Mouse (Mus musculus) natural killer cell, adult 2 months (primary cell): Measurements from ENCODE around the gene Pard3b.
A peak's percentile ranks its signal among the peaks of the same experiment; 100 is the strongest.

ENCODE experiments used
- DNase-seq, 2 experiments: peaks; one replicate each; pipeline ENCODE4 v3.0.0; 2022; ENCODE audit warnings: low spot score in 2 of 2

Pard3b gene

DNA sequence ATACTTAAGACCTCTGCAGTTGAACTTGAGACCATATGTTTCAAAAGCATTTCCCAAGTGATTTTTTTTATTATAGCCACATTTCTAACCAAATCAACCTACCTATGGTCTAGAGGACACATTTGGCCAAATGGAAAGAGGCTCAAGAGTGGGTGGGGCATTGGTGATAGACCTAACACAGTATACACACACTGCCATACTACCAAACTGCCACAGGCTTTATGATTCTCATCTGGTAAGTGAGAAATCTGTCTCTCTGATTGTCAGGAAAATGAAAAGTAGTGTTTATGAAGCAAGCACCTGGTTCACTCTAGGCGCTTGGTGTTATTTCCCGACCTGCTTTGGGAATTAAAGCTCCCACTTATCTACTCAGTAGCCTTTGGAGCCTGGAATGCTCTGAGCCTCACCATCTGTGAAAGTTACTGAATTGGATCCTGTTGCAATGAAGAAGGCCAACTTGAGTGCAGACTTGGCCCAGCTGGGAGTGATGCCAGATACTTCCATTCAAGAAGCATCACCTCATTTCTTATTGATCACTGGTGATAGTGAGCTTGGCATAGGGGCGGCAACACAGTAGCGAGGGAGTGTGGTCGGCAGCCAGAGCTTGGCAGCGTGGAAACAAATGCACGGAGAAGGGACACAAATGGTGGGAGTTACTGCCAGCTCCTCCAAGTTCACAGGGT is 810.7 kb downstream of the Pard3b start:
- DNase-seq = no peak

DNA sequence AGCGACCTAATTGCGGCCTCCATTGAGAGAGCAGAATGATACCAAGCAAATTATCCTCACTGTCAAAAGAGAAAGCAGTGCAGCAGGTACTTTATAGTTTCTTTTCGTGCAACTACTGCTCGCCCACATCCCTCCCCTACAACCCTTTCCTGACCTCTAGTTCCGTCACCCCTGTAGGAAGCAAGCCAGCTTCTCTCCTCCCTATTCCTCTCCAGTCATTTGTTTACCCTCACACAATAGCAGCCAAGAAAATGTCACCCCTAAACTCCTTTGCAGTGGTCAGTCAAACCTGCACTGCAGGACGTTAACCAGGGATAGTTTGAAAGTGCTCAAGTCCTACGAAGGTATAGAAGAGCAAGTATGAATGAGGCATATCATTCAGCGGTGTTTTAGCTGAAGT is 826.9 kb downstream of the Pard3b start:
- no peak for DNase-seq

DNA sequence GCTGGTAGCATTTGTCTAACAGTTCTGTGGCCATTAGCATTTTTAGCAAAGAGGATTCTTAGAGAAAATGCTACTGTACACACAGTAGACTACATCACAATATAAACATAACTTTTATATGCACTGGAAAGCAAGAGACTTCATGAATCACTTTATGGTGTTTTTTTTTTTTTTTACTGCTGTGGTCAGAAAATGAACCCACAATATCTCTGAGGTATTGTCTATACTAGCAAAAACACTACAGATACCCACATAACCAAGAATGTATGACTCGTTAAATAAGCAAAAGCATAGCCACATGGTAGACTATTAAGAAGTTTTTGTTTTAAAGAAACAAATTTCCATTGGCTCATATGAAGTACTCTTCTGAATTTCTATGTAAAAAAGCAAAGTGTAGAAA is 827.9 kb downstream of the Pard3b start:
- DNase-seq = no peak

DNA sequence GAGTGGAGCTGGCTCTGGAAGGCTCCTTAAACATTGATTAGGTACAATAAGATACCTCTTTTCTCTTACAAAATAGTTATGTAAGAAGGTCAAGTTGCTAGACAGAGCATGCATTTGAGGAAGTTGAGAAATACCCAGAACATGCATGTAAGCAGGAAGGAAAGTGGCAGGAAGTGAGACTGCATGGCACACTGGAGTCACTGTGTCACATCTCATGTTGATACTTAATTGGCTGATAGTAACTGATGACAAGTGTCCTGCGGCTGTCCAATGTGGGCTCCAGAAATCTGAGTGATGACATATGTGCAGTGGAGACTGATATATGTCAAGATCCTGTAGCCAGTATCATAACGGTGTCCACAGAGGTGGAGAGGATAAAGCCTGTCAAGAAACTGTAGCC is 844.4 kb downstream of the Pard3b start:
- DNase-seq = peak in 1 of 2 experiments; percentile 49

DNA sequence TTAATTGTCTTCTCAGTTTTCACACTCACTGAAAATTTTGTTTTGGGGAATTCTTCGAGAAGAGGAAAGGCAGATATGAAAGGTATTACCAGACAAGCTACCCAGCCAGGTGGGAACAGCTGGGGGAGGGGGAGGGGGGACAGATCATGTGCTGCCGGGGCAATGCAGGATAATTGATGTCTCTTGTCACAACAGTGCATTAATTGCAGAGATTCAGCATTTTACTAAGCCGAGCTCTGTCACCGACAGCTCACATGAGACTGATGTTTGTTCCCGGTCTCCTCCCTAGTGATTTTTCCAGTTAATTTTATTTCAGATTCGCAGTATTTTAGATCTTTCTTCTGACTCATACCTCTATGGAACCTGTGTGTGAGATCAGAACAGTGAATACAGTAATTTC is 850.2 kb downstream of the Pard3b start:
- DNase-seq = no peak

DNA sequence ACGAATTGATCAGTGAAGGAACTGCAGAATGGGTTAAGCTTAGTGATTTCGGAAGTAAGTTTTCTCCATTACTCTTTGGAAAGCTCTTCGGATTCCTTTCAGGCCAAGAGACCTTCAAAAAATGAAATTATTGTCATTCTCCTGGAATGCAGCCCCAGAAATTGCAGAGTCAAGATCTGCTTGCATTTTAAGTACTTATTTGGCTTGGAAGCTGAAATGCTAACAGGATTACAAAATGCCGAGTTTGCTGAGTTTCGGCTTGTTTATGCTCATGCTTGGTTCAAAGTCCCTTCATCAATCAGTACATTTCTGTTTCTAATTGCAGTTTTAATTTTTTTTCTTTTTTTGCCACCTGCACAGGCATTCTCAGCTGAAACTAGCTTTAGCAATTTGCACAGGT is 860.5 kb downstream of the Pard3b start:
- no peak for DNase-seq

DNA sequence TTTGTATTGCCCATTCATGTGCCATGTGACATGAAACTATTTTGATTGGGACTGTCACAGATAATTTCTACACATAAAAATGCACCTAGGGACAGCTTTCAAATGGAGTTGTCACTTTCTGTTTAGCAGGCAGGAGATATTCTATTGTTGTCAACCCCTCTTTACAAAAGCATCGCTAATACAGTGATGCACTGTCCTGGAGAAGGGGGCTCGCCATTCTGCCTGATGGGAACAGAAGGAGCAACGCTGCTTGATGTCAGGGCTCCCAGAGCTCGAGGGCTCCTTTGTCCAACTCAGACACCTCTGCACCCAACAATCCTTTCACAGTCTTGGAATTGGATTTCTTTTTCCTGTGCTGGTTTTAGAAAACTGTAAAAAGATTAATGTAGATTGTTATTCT is 871.9 kb downstream of the Pard3b start:
- no peak for DNase-seq

DNA sequence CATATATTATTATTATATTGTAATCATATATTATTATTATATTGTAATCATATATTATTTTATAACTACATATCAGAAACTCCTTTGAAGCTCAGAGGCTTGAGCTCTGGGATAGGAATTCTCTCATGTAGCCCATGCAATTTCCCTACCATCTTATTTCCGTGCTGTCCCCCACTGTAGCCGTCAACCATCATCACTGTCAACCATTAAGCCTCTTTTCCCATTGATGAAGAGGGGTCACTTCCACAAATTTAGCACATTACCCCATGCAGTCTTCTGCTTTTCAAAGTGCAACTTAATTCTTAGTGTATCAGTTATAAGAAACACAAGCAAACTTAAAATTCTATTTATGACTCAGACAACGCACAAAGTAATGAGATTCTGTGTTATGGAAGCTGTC is 873.1 kb downstream of the Pard3b start:
- no peak for DNase-seq

DNA sequence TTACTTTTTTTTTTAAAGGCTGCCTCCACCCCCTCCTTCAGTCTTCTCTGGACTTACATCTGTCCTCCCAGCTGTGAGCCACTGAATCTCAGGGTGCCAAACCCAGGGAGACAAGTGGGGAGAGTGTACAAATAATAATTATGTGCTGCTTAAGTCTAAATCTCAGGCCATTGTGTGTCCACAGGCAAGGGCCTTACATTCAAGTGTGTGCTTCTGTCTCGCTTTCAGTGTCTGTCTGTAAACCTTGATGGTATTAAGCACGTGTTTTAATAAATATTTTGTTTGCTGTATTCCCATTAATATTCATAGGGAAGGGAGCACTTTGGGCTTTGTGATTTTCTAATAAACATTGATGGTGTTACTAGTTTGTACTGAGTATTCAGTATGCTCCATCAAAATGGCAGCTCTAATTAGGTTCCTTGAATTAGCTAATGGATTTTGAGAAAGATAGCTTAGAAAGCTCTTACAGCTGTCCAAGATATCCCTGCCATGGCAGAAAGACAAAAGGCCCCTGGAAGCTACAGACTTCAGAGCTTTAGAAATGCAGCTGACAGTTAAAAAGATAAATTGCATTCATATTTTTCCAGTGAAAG is 880.1 kb downstream of the Pard3b start:
- DNase-seq = no peak

DNA sequence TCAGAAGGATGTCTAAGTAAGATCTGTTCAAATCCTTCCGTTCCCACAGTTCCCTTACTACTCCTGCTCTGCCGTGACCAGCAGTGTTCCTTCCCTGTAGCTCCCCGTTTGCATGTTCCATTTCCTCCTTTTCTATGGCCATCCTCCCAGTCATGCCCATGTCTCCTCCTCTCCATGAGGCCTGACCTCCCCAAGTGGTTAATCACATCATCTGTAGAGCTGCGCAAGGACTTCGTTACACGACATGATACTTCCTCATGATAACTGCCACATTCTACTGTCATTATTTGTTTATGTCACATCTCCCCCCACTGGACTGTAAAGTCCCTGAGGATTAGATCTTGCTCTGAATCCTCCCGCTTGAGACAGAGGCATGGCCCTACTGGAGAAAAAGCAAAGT is 882.7 kb downstream of the Pard3b start:
- DNase-seq = no peak

DNA sequence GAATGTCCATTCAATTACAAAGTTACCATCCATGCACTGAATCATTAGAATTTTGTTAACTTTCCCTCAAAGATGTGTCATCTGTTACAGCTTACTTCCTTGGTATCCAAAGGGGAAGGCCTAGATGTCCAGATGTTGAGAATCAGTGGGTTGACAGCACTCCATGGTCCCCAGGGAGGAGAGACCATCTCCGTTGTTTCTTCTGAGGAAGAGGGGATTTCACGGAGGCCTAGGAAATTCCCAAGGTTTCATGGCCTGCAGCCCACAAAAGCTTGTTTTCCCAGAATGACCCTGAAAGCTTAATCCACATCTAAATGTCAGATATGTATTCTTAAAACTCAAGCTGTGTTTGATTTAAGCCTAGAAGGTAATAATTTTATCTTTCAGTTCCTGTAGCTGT is 884.1 kb downstream of the Pard3b start:
- no peak for DNase-seq

DNA sequence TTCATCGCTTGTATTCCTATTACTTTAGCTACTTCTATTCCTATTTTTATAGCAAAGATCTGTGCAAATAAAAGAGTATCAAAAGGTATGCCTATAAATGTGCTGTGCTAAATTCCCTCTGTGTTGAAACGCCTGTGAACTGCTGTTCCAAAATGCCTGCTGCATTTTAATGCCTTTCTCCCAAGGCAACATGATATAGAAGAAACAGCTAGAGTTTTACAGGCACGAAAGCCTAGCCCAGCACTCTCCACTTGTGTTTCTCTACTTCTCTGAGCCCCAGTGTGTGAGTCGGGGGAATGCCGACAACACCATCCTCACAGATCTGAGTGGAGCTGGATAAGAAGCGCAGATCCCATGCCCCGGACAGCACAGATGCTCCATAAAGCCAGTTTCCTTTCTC is 889.2 kb downstream of the Pard3b start:
- DNase-seq = no peak

DNA sequence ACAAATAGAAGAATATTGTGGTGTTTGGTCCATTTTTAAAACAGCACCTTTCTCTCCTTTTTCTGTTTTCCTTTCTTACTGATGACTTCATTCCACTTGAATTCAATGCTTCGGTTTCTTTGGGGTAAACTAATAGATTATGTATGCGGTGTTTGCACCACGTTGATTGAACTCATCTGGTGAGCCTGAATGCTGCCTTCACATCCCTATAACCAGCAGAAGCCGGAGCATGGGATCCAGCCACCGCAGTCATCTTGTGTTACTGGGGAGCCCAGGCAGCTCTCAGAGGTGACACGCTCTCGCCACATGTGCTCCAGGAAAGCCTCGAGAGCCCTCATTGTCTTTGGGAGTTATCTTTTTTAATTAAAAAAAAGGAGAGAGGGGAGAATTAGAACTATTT is 891.3 kb downstream of the Pard3b start:
- DNase-seq = no peak

DNA sequence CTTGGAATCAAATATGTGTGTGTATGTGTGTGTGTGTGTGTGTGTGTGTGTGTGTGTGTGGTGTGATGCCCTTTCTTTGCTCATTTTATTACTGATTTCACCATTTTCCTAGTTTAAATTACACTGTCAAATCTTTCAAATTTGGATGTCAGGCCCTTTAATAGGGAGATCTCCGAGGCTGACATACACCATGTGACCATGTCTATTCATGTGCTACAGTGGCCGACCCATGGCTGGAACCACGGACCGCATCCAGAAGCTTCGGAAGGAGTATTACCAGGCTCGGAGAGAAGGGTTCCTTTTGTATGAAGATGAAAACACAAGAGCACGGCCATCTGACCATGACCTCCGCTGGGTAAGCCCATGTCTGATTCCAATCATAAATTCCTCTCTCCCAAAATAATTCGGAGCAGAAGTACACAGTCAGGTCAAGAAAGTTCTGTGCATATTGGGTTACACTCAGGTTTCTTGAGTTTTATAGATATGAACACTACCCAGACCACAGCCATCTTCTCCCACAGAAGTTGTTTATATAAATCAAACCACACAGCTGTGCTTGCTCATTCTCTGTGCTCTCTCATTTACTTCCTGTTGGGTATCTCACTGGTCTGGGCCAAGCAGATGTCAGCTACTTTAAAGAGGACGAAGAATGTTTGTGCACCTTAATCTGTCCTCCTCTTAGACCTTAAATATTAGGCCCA is 894.0 kb downstream of the Pard3b start:
- no peak for DNase-seq

DNA sequence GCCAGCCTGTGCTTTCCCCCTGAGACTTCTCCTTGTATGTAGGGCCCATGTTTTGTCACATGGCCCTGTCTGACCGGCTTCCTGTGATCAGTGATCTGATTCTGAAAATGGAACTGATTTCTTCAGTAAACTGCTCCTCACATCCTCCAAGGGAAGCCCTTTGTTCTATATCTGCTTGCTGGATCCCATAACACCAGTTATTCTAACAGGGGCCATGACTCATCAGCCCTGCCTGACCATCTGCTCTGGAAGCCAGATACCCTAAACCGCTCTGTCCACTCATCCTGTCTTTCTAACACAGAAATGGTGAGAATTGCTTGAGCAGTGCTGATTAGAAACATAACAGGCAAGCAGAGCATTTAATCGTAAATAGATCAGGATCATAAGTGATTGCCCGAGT is 910.3 kb downstream of the Pard3b start:
- DNase-seq = no peak

DNA sequence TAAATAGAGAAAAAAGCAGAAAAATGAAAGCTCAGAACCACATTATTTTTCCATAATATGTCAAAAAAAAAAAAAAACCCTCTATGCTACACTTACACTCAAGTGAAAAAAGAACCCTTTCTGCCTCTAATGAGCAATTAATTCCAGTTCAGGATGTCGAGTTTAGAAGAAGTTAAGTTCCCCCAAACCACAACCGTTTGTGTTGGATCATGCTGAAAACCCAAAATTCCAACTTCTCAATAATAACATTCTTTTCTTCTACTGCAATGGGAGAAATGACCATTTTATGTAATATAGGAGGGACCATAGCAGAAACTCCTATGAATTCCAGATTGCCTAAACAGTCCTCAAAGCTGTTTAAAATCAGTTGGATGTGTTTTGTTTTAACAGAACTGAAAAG is 911.9 kb downstream of the Pard3b start:
- no peak for DNase-seq

DNA sequence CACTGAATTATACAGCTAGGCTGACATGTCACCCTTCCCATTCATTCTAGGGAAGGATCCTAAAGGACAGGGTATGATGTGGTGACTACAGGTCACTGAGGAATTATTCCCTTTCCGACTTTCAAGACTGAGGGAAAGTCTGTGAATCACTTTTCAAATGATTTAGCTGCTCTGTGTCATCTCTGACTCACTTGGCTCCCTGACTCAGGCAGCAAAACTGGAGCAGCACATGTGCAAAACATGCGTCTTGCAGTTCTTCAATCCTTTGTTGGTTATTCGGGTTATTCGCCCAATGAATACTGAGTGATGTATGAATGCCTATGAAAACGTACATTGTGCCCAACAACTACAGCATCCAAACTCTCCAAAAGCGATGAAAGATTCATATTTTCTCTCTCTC is 912.9 kb downstream of the Pard3b start:
- DNase-seq = no peak

DNA sequence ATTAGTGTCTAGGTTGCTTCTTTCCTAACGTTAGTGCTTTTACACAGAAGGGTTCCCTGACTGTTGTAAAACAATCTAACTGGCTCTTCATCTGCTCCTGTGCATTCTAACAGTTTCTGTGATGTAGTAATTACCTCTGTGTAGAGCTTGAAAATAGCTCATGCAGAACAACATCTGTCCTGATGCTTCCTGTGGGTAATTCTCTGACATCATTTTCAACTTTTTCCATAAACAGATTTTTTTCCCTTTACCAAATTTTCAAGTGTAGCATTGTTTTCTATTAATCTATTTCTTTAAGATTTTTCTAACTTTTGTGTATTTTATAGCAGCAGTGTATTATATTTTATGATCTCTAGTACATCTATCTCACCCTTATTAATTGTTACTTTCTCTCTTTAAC is 917.2 kb downstream of the Pard3b start:
- DNase-seq = no peak

DNA sequence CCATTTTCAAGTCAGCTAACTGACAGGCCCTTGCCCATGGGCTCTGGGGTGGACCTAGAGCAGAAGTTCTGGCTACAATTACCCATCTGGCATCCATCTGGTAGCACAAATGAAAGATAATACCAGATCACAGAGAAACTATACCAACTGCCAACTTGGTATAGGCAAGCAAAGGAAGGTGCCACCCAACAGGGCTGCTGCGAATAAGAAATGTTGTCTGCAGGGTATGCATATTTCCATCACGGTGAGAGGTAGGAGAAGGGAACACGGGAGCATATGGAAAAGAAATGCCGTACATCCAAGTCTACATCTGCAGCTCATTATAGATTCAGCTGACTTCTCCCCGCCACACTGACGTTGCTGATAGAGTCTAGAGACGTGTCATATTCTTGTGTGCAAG is 924.4 kb downstream of the Pard3b start:
- no peak for DNase-seq

DNA sequence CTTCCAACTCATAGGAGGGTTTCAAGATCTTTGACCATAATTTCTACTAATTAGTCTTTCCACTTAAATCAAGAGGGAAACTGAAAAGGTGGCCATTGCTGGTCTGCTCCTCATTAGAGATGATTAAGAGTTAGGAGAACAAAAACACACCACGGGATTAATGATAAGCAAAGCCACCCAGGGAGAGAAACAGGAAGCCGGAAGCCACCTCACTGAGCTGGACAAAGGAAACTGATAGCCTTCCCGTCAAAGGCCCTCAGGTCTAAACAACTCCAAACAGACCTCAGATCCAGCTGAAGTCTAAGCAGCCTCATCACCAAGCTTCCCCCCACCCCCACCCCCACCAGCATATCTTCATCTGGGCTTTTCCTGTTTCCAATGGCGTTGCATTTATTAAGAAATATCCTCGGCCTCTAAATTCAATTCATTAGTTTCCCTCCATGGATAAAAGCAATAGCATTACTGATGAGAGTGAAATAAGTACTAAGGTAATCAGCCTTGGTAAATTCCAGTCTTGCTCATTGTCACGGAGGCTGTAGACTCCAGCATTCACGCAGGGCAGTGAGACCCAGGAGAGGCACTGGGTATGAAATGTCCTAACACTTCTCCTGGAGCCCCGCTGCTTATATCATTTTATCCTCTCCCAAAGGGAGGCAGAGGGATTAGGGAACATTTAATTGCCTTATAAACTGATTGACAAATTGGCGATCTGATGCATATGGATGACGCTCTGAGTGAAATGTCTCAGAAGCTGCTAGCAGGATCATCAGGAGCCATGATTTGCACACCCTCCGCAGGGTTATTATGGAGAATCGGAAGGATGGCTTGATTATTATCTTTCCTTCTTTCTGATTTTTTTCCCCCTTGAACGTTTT is 925.9 kb downstream of the Pard3b start:
- no peak for DNase-seq

DNA sequence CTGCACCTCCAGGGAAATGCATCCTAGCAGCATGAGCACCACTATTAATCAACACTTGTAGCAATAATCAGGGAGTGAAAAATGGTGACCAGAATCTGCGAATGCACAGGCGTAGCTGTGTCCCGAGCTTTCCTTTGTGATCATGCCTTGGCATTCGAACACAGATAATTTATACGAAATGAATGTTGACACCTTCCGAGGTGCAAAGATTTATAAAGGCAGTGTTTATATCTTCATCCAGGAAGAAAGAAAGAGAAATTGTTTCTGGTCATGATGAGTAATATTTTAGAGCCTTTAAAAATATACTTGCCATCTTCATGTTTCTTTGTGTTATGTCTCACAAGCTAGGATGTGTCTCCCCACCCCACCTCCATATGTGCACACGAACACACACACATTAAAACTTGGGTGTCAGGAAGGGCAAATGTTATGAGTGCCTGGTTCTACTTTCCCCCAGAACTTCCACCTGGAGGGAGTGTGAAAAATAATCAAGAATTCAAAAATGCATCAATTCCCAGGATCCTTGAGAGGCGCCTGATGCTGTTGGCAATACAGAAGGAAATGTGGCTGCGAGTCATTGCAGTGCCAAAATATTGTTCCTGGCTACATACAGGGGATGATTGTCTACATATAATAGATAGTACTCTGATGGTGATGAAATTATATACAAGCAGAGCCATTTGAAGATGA is 926.6 kb downstream of the Pard3b start:
- DNase-seq = no peak

DNA sequence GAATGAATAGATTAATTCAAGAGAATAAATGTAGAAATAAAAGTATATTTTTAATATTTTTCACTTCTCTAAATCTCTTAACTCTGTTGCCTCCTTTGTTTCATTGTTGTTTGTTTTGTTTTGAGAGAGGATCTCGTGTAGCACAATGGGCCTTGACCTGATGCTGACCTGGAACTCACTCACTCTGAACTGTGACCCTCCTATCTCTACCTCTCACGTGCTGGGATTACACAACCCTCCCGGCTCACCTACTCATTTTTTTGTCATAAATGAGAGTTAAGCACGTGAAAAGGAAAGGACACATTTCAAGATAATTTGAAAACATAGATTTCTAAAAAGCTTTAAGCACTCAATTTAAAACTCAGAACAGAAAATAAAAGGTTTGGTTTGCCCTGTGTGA is 928.0 kb downstream of the Pard3b start:
- no peak for DNase-seq
